Mouse (Mus musculus) heart, embryonic 13.5 days (tissue): ENCODE measurements at regions not wholly inside any gene's neighbourhood (a gene's known extent, or its start where the extent isn't known, plus 50 kb on each side); places are given as distances from the start of the nearest gene placed in this dataset.

Experiments
- ATAC-seq: fragments of 200-750 bp; cut with Nextera tagmentation; 2 replicates; pipeline ENCODE4 v1.8.0; 2017; ENCODE audit warnings: moderate TSS enrichment; ENCODE audit not compliant: insufficient number of reproducible peaks, low FRiP score, low TSS enrichment; ENCODE audit errors: extremely low read depth
- H3K27ac ChIP-seq: fragments of 300-500 bp; sonication (generic); replicated peaks from 2 replicates; pipeline ENCODE4 v1.5.1; 2015; ENCODE audit warnings: moderate library complexity, mild to moderate bottlenecking, inconsistent platforms
- H3K27me3 ChIP-seq: fragments of 300-500 bp; sonication (generic); replicated peaks from 2 replicates; pipeline ENCODE4 v1.6.1; 2015; ENCODE audit warnings: mild to moderate bottlenecking, inconsistent platforms
- H3K36me3 ChIP-seq: fragments of 300-500 bp; sonication (generic); 2 replicates; pipeline ENCODE4 v1.6.1; 2015; ENCODE audit warnings: mild to moderate bottlenecking, inconsistent platforms
- H3K4me1 ChIP-seq: fragments of 300-500 bp; sonication (generic); 2 replicates; pipeline ENCODE4 v1.6.1; 2015; ENCODE audit warnings: inconsistent platforms
- H3K4me2 ChIP-seq: fragments of 300-500 bp; sonication (generic); 2 replicates; pipeline ENCODE4 v1.6.1; 2015; ENCODE audit warnings: inconsistent platforms, mild to moderate bottlenecking, moderate library complexity
- H3K4me3 ChIP-seq: fragments of 300-500 bp; sonication (generic); 2 replicates; pipeline ENCODE4 v1.5.1; 2015; ENCODE audit warnings: moderate library complexity, mild to moderate bottlenecking, inconsistent platforms
- H3K9ac ChIP-seq: fragments of 300-500 bp; sonication (generic); 2 replicates; pipeline ENCODE4 v1.6.1; 2015; ENCODE audit warnings: inconsistent platforms, mild to moderate bottlenecking, moderate library complexity
- H3K9me3 ChIP-seq: fragments of 300-500 bp; sonication (generic); 2 replicates; pipeline ENCODE4 v1.6.1; 2016; ENCODE audit warnings: inconsistent platforms
- WGBS: fragments of 180-500 bp; shearing (Covaris S2); methylation state at CpG from one replicate; pipeline ENCODE4 v1.1.7; 2015; ENCODE audit warnings: mixed read lengths; 5-methylcytosine and 5-hydroxymethylcytosine counted together

- Histone ChIP-seq H3K27ac (no peak overlapping the region), H3K9ac (no peak overlapping the region), H3K4me3 (no peak overlapping the region), H3K4me1 (peaks cover 20% of the 10 kb centered on the region), H3K4me2 (no peak overlapping the region), H3K9me3 (no peaks in the 10 kb centered on the region), H3K36me3 (no peaks in the 10 kb centered on the region), H3K27me3 (no peaks in the 10 kb centered on the region)
- WGBS = 65% methylated on average over 3 of the region's 3 CpGs
- no peak for ATAC-seq
Measured at GRCm38 (mm10) chr19:32881443-32881842, 124.1 kb downstream of the Pten start.

GRCm38 (mm10) chr19:32884279-32884678 is 127.0 kb downstream of the Pten start:
- no peak for ATAC-seq

GRCm38 (mm10) chr19:32885481-32886131 is 128.3 kb downstream of the Pten start:
- no peak overlapping the region for H3K9ac ChIP-seq
- ATAC-seq = no peak
- H3K4me3 ChIP-seq = no peak overlapping the region
- WGBS = 41% methylated on average over 12 of the region's 12 CpGs
- peaks cover 20% of the 10 kb centered on the region for H3K4me1 ChIP-seq
- no peaks in the 10 kb centered on the region for H3K36me3 ChIP-seq
- H3K4me2 ChIP-seq = peak overlapping the region; percentile 45
- H3K9me3 ChIP-seq = no peaks in the 10 kb centered on the region
- H3K27ac ChIP-seq = no peak overlapping the region
- no peaks in the 10 kb centered on the region for H3K27me3 ChIP-seq

More at GRCm38 (mm10) chr19:32884279-32884678, 127.0 kb downstream of the Pten start:
- Histone ChIP-seq H3K27ac (no peak overlapping the region), H3K4me2 (no peak overlapping the region), H3K4me1 (peaks cover 20% of the 10 kb centered on the region), H3K36me3 (no peaks in the 10 kb centered on the region), H3K9ac (no peak overlapping the region), H3K4me3 (no peak overlapping the region), H3K9me3 (no peaks in the 10 kb centered on the region), H3K27me3 (no peaks in the 10 kb centered on the region)
- WGBS = 70% methylated on average over 3 of the region's 3 CpGs

GRCm38 (mm10) chr19:32887190-32887589 is 129.9 kb downstream of the Pten start:
- H3K9ac ChIP-seq = no peak overlapping the region
- peaks cover 20% of the 10 kb centered on the region for H3K4me1 ChIP-seq
- H3K36me3 ChIP-seq = no peaks in the 10 kb centered on the region
- WGBS = 76% methylated on average over 7 of the region's 7 CpGs
- no peak overlapping the region for H3K27ac ChIP-seq
- H3K27me3 ChIP-seq = no peaks in the 10 kb centered on the region
- H3K4me3 ChIP-seq = no peak overlapping the region
- H3K4me2 ChIP-seq = no peak overlapping the region
- no peaks in the 10 kb centered on the region for H3K9me3 ChIP-seq
- ATAC-seq = no peak

- H3K4me2 ChIP-seq = no peak overlapping the region
- H3K9me3 ChIP-seq = no peaks in the 10 kb centered on the region
- no peak overlapping the region for H3K4me3 ChIP-seq
- no peak overlapping the region for H3K27ac ChIP-seq
- H3K27me3 ChIP-seq = no peaks in the 10 kb centered on the region
- H3K36me3 ChIP-seq = no peaks in the 10 kb centered on the region
- WGBS = 57% methylated on average over 12 of the region's 12 CpGs
- peaks cover 20% of the 10 kb centered on the region for H3K4me1 ChIP-seq
- ATAC-seq = no peak
- H3K9ac ChIP-seq = no peak overlapping the region
Measured at GRCm38 (mm10) chr19:32888616-32889305, 131.5 kb downstream of the Pten start.

GRCm38 (mm10) chr19:32890801-32891200 is 133.5 kb downstream of the Pten start:
- no peaks in the 10 kb centered on the region for H3K9me3 ChIP-seq
- 75% methylated on average over 6 of the region's 6 CpGs for WGBS
- H3K4me1 ChIP-seq = peaks cover 6% of the 10 kb centered on the region
- no peak overlapping the region for H3K4me3 ChIP-seq
- H3K9ac ChIP-seq = no peak overlapping the region
- H3K27me3 ChIP-seq = no peaks in the 10 kb centered on the region
- no peak for ATAC-seq
- H3K27ac ChIP-seq = no peak overlapping the region
- H3K36me3 ChIP-seq = no peaks in the 10 kb centered on the region
- H3K4me2 ChIP-seq = no peak overlapping the region

GRCm38 (mm10) chr19:32892469-32892868 is 135.2 kb downstream of the Pten start:
- no peak for ATAC-seq
- Histone ChIP-seq H3K27me3 (no peaks in the 10 kb centered on the region), H3K27ac (no peak overlapping the region), H3K4me2 (no peak overlapping the region), H3K36me3 (no peaks in the 10 kb centered on the region), H3K9ac (no peak overlapping the region), H3K4me3 (no peak overlapping the region), H3K9me3 (no peaks in the 10 kb centered on the region), H3K4me1 (no peaks in the 10 kb centered on the region)
- 74% methylated on average over 5 of the region's 5 CpGs for WGBS

GRCm38 (mm10) chr19:32903454-32904108 is 146.3 kb downstream of the Pten start:
- ATAC-seq = no peak
- no peaks in the 10 kb centered on the region for H3K9me3 ChIP-seq
- no peak overlapping the region for H3K27ac ChIP-seq
- H3K27me3 ChIP-seq = no peaks in the 10 kb centered on the region
- H3K4me3 ChIP-seq = no peak overlapping the region
- peaks cover 25% of the 10 kb centered on the region for H3K4me1 ChIP-seq
- H3K36me3 ChIP-seq = no peaks in the 10 kb centered on the region
- H3K9ac ChIP-seq = no peak overlapping the region
- H3K4me2 ChIP-seq = no peak overlapping the region
- WGBS = 76% methylated on average over 7 of the region's 7 CpGs

GRCm38 (mm10) chr19:32904517-32904916 is 147.2 kb downstream of the Pten start:
- 0 out of 2 replicates have a peak, but pooled peaks cover under 1% of the 10 kb centered on the region for H3K27me3 ChIP-seq
- H3K36me3 ChIP-seq = no peaks in the 10 kb centered on the region
- H3K4me2 ChIP-seq = no peak overlapping the region
- H3K27ac ChIP-seq = no peak overlapping the region
- no peak overlapping the region for H3K9ac ChIP-seq
- no peaks in the 10 kb centered on the region for H3K9me3 ChIP-seq
- H3K4me1 ChIP-seq = peaks cover 25% of the 10 kb centered on the region
- WGBS = 66% methylated on average over 7 of the region's 7 CpGs
- H3K4me3 ChIP-seq = no peak overlapping the region
- ATAC-seq = no peak

- no peak overlapping the region for H3K9ac ChIP-seq
- peak overlapping the region; percentile 13; the same call in 1 of the 2 replicates for H3K27ac ChIP-seq
- peaks cover 25% of the 10 kb centered on the region for H3K4me1 ChIP-seq
- H3K27me3 ChIP-seq = 0 out of 2 replicates have a peak, but pooled peaks cover 3% of the 10 kb centered on the region
- no peak overlapping the region for H3K4me3 ChIP-seq
- peak overlapping the region; percentile 48 for H3K4me2 ChIP-seq
- H3K9me3 ChIP-seq = no peaks in the 10 kb centered on the region
- no peaks in the 10 kb centered on the region for H3K36me3 ChIP-seq
- WGBS = 18% methylated on average over 8 of the region's 8 CpGs
- ATAC-seq = no peak
Measured at GRCm38 (mm10) chr19:32905901-32906431, 148.7 kb downstream of the Pten start.

GRCm38 (mm10) chr19:32906820-32907219 is 149.5 kb downstream of the Pten start:
- WGBS = 68% methylated on average over 5 of the region's 5 CpGs
- Histone ChIP-seq H3K4me3 (no peak overlapping the region), H3K27me3 (0 out of 2 replicates have a peak, but pooled peaks cover 3% of the 10 kb centered on the region), H3K36me3 (no peaks in the 10 kb centered on the region), H3K27ac (no peak overlapping the region), H3K4me1 (peaks cover 25% of the 10 kb centered on the region), H3K9me3 (no peaks in the 10 kb centered on the region), H3K9ac (no peak overlapping the region), H3K4me2 (no peak overlapping the region)
- ATAC-seq = no peak
